Mouse (Mus musculus) bone marrow, adult 2 months (tissue): Measurements from ENCODE around the gene Sap25.

Experiments
- CTCF ChIP-seq: fragments of 200-500 bp; IDR thresholded peaks from 2 replicates; pipeline ENCODE4 v1.5.1; 2011; ENCODE audit warnings: low read length, control low read depth; ENCODE audit not compliant: control insufficient read depth, insufficient read depth
- POLR2A ChIP-seq: fragments of 200-500 bp; IDR thresholded peaks from 2 replicates; pipeline ENCODE4 v1.6.1; 2011; ENCODE audit warnings: low read depth, mild to moderate bottlenecking, control low read depth, low read length, borderline replicate concordance; ENCODE audit not compliant: control insufficient read depth

- TF ChIP-seq CTCF, result no peak
- no peak for TF ChIP-seq POLR2A
These were observed 13.1 kb upstream of the Sap25 start for GRCm38 (mm10) chr5:137627991-137628390.
